Mouse (Mus musculus): ENCODE measurements around the gene Prpf8.
"Not testable (repeated sequence)": the region's sequence is repeated elsewhere in the genome, so short reads cannot be mapped to it uniquely, and the experiment has no call there.

The Prpf8 gene

GRCm38 (mm10) chr11:75486601-75487285, at the start of gene Prpf8:
Gene Prpf8 (plus strand): TSS chr11:75486816.
- DNase-seq (ENCODE audit: low read depth, low spot score): peak; percentile 95

- DNase-seq (ENCODE audit: low read depth, low spot score): no peak
These were observed 48.4 kb upstream of the Prpf8 start for GRCm38 (mm10) chr11:75438194-75438593.

GRCm38 (mm10) chr11:75438804-75439203, 47.8 kb upstream of the Prpf8 start:
- no peak for DNase-seq (ENCODE audit: low read depth, low spot score)

- DNase-seq (ENCODE audit: low read depth, low spot score): no peak
These were observed 47.3 kb upstream of the Prpf8 start, which contains the start of gene Serpinf2 for GRCm38 (mm10) chr11:75439363-75439762. Gene Serpinf2 (minus strand): TSS chr11:75439591.

- no peak for DNase-seq (ENCODE audit: low read depth, low spot score)
These were observed 46.7 kb upstream of the Prpf8 start for GRCm38 (mm10) chr11:75439951-75440350.

- DNase-seq (ENCODE audit: low read depth, low spot score): no peak
These were observed 45.6 kb upstream of the Prpf8 start for GRCm38 (mm10) chr11:75441034-75441433.

GRCm38 (mm10) chr11:75441601-75442000, 45.0 kb upstream of the Prpf8 start:
- no peak for DNase-seq (ENCODE audit: low read depth, low spot score)

- DNase-seq (ENCODE audit: low read depth, low spot score): no peak
These were observed 42.9 kb upstream of the Prpf8 start for GRCm38 (mm10) chr11:75443711-75444110.

GRCm38 (mm10) chr11:75448575-75448974, 38.0 kb upstream of the Prpf8 start:
- no peak for DNase-seq (ENCODE audit: low read depth, low spot score)

GRCm38 (mm10) chr11:75449695-75450094, 36.9 kb upstream of the Prpf8 start:
- no peak for DNase-seq (ENCODE audit: low read depth, low spot score)

- DNase-seq (ENCODE audit: low read depth, low spot score): no peak
These were observed 36.2 kb upstream of the Prpf8 start for GRCm38 (mm10) chr11:75450304-75450908.

GRCm38 (mm10) chr11:75450936-75451335, 35.7 kb upstream of the Prpf8 start:
- no peak for DNase-seq (ENCODE audit: low read depth, low spot score)

GRCm38 (mm10) chr11:75452081-75452480, 34.5 kb upstream of the Prpf8 start:
- no peak for DNase-seq (ENCODE audit: low read depth, low spot score)

GRCm38 (mm10) chr11:75452812-75453557, 33.6 kb upstream of the Prpf8 start:
- no peak for DNase-seq (ENCODE audit: low read depth, low spot score)

GRCm38 (mm10) chr11:75453991-75454930, 32.4 kb upstream of the Prpf8 start, which contains the start of gene Wdr81:
Gene Wdr81 (minus strand): TSS chr11:75454717.
- peak; percentile 88 for DNase-seq (ENCODE audit: low read depth, low spot score)

GRCm38 (mm10) chr11:75455041-75455736, 31.4 kb upstream of the Prpf8 start:
- DNase-seq (ENCODE audit: low read depth, low spot score): no peak

GRCm38 (mm10) chr11:75455971-75456370, 30.6 kb upstream of the Prpf8 start:
- not testable (repeated sequence) for DNase-seq (ENCODE audit: low read depth, low spot score)

- DNase-seq (ENCODE audit: low read depth, low spot score): no peak
These were observed 30.2 kb upstream of the Prpf8 start for GRCm38 (mm10) chr11:75456440-75456871.

GRCm38 (mm10) chr11:75458169-75458568, 28.4 kb upstream of the Prpf8 start:
- peak; percentile 54 for DNase-seq (ENCODE audit: low read depth, low spot score)

GRCm38 (mm10) chr11:75458628-75459041, 28.0 kb upstream of the Prpf8 start:
- peak; percentile 77 for DNase-seq (ENCODE audit: low read depth, low spot score)

Data from skeletal muscle tissue, adult 2 months (tissue).